Mouse (Mus musculus): ENCODE results near the gene Pigh.
A peak's percentile ranks its signal among the peaks of the same experiment; 100 is the strongest.

The Pigh gene

DNA sequence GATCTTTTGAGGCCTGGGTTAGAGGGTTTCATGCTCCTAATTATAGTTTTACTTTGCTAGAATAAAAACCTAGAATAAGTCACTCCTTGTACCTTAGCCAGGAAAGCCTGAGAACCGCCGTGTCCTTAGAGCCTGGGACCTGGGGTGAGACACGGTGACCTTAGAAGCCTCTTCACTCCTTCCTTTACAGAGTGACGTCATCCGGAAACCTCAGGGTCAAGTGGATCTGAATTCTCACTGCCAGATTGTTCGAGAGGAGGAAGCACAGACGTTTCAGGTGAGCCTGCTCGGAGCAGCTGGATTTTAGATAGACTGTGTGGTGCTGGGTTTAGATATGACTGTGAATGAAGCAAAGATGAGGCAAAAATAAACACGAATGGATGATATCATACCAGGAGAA lies 23.0 kb downstream of the Pigh start:
- no peak for DNase-seq

GRCm38 (mm10) chr12:79064451-79064850 lies 25.0 kb downstream of the Pigh start:
- no peak for DNase-seq

GRCm38 (mm10) chr12:79060766-79061652 lies 28.4 kb downstream of the Pigh start:
- DNase-seq = no peak

DNA sequence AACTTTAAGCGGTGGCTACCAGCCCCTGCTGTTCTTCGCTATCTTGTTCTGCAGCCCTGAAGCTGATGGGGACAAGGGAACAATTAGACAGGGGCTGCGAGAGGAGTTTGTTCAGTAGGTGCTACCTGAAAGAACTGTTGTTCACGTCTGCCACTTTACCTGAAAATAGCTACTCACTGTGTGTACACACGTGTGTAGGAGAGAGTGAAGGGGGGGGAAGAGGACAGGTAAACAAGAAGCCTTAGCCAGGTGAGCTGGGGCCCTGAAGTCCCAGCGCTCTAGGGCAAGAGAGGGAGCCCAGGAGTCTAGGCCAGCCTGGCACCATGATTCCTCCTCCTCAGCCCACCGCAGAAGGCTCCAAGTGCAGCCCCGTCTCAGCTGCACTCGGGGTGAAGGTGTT lies 29.3 kb downstream of the Pigh start:
- no peak for DNase-seq

- no peak for DNase-seq
Observed at GRCm38 (mm10) chr12:79059573-79059972, 29.9 kb downstream of the Pigh start.

DNA sequence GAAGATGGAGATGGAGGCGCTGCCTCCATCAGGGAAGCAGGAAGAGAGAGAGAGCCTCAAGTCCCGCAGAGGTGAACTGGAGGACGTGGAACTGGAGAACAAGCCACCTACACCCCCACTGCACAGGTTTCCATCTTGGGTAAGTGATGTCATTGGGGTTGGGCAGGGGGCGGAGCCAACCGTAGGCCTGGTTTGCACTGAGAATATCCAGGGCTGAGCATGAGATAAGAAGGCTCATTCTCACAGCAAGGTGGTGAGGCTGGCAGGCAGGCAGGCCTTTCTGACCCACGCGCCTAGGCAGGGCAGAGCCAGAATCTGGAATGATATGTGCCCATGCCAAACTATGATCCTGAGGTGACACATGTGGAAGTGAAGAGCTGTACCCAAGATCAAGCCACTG lies 34.2 kb downstream of the Pigh start:
- DNase-seq = no peak

GRCm38 (mm10) chr12:79052073-79052472 lies 37.4 kb downstream of the Pigh start:
- DNase-seq = no peak

- DNase-seq = no peak
Observed at GRCm38 (mm10) chr12:79050545-79051212, 38.8 kb downstream of the Pigh start.

DNA sequence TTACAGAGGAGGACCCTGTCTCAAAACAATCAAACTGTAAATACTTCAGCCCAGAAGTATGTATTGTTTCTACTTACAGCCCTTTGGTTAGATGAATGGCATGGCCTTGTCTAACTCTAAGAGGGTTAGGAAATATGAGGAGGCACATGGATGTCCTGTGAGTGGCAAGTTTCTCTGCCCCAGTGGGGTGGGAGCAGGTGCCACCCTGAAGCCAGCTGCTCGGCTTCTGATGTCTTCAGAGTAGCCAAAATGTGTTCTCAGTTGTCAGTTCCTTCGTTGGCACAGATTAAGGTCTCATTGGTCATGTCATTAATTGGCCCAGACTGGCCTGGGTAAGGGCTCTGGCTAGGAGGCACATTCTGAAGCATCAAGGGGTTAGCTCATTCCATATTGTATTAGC lies 39.6 kb downstream of the Pigh start:
- no peak for DNase-seq

DNA sequence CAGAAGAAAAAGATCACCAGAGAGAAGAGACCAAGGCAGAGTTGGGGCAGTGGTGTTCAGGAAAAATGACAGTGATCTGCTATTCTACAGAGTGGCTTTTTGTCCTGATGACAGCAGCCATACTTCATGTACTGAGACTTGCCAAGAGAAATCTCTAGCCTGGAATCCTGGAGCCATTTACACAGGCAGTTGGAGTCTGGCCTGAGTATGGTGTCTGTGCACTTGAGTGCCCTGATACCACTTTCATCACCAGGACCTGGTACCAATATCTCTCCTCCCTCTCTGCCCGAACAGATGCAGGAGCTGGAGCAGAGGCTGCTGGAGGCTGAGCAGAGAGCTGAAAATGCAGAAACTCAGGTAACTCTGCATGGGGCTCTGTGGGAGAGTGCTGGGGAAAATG lies 40.6 kb downstream of the Pigh start:
- DNase-seq = no peak

DNA sequence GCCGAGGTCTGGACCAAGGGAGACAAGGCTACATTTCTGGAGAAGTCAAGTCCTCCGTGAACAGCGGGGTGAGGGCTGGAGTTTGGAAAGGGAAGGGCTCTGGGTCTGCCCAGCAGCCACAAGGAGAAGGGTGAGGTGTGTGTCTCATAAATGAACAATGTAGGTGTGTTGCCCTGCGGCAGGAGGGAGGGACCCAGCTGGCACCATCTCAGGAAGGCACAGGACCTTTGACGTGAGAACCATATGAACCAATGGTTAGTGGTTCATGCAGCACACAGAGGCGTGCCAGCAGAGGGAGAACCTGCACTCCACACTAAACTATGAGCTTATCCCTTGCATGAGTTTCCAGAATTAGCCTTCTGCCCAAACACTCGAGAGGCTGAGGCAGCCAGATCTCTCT lies 42.2 kb downstream of the Pigh start:
- no peak for DNase-seq

- DNase-seq = no peak
Observed at GRCm38 (mm10) chr12:79046171-79046570, 43.3 kb downstream of the Pigh start.

GRCm38 (mm10) chr12:79044668-79045067 lies 44.8 kb downstream of the Pigh start:
- no peak for DNase-seq

GRCm38 (mm10) chr12:79041436-79041835 lies 48.0 kb downstream of the Pigh start:
- DNase-seq = no peak

DNA sequence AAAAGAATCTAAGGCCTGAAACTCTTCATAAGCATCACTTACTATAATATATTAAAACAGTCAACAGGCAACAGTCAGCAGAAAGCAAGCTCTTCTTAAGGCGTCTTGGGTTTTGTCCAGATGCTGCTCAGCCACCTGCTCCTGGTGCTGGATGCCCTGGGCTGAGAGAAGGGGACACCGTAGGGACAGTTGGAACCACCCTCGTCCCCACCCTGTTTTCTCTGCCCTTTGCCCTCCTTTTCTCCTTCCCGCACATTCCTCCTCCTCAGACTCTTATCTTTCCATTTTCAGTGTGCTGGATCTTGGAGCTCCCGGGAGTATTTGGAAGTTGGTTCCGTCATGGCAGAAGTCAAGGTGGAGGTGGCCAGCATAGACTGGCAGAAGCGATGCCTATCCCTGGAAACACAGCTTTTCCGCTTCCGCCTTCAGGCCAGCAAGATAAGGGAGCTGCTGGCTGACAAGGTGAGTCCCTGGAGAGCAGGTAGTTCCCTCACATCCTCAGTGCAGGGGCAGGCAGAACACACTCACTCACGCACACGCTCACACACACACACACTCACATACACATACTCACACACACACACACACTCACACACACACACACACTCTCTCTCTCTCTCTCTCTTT lies 49.1 kb downstream of the Pigh start:
- no peak for DNase-seq

GRCm38 (mm10) chr12:79039708-79040107 lies 49.7 kb downstream of the Pigh start:
- no peak for DNase-seq

DNA sequence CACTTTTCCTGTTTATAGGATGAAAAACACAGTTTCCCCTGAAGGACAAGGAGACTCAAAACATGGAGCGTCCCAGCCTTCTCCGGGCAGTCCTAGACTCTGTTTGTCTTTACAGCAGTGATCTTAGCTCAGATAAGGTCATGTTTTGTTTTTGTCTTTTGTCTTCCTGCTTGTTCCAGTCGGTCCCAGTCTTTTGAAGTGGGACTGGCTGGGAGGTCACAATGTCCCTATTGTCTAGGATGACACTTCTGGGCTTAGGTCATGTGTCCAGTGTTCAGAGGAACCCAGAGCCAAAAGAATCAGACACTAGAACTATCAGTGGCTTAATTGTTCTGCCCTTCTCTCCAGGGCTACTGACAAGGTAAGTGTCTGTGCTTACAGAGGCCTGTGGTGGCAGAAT lies 54.1 kb downstream of the Pigh start:
- DNase-seq = peak; percentile 81

- DNase-seq = no peak
Observed at GRCm38 (mm10) chr12:79034331-79034730, 55.1 kb downstream of the Pigh start.

Data from layer of hippocampus, adult 9-11 months (tissue).